In the genomic region with DNA sequence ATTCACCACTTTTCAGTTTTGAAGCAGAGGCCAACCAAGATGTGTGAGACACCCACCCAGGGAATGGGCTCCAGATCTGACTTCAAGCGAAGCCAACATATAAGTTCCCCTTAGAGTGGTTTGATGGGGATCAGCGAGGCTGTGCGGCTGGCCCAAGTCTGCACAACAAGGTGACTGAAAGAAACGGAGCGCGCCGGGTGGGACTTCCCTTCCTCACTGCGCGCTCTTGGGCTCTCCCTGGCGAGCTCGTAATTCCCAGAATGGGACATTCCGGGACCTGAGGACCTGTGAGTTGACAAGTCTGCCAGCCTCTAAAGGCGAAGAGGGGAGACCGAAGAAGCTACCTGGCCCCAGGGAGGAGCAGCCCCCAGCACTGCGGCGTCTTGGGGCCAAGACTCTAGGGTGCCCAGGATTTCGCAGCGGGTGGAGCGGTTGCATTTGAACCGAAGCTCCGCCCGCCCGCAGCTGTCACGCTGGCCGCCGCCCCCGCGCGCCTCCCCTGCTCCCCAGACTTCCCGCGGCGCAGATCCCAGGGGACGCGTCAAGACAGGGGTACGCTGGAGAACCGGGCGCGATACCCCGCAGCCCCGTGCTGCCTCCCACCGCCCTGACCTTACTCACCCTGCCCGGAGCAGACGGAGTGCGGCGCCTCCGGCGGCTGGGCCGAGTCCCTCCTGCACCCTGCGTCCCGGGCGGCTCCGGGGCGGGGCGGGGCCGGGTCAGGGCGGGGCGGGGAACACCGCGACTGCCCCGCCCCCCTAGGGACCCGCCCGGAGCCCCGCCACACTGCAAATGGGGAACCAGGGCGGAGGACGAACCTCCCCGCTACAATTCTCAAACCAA, we compare ENCODE assay signal across 8 mouse cellular contexts. TPM values are rescaled to one million over a fixed set of nuclear protein-coding genes. Genes with fewer than 3 reads are reported as not detected.
A peak's percentile ranks its signal among the peaks of the same experiment; 100 is the strongest.
DNase-seq lines count a peak whose midpoint lies in the region; ATAC-seq and TF ChIP-seq lines count a peak whose summit lies in the region.

A gene (minus strand): TSS at position 440 of the 843 bp plus-strand sequence.

- peak within 1 kb of the TSS; percentile 68 for H3K4me2 ChIP-seq in CH12.LX (ENCODE audit: insufficient read depth, low read depth, poor library complexity, severe bottlenecking)
- H3K4me2 ChIP-seq in forebrain, embryonic 15.5 days (replicated peaks), result peak within 1 kb of the TSS; percentile 97

- peaks cover 3% of the 10 kb centered on the region for H3K9me3 ChIP-seq in CH12.LX (replicated peaks; ENCODE audit: low read length)
- no peaks in the 10 kb centered on the region for H3K9me3 ChIP-seq in forebrain, embryonic 15.5 days
- no peaks in the 10 kb centered on the region for H3K9me3 ChIP-seq in megakaryocyte, embryonic 14.5 days

- H3K27ac ChIP-seq in CH12.LX (ENCODE audit: insufficient read depth, low read depth), result peak within 1 kb of the TSS; percentile 85
- no peak within 1 kb of the TSS for H3K27ac ChIP-seq in forebrain, embryonic 15.5 days (replicated peaks)

- TF ChIP-seq EP300 in CH12.LX (IDR thresholded peaks at IDR 0.05; ENCODE audit: low read length), result no peak

- ATAC-seq in forebrain, embryonic 15.5 days (replicated peaks), result peak; percentile 71
- ATAC-seq in hematopoietic stem cell, adult 5-6 weeks (replicated peaks in 1 of 2; ENCODE audit: insufficient read depth in 1 of 2, low FRiP score in 2 of 2, low TSS enrichment in 1 of 2, low read depth in 1 of 2, poor library complexity in 2 of 2, severe bottlenecking in 2 of 2), result peak in 1 of 2 experiments; percentile 16; a peak in 3 of 4 replicates

- peak within 1 kb of the TSS; percentile 49 to 87 (median 69) for H3K4me3 ChIP-seq in CH12.LX (replicated peaks in 1 of 3; ENCODE audit: low read depth in 2 of 3, low read length in 2 of 3, poor library complexity in 1 of 3)
- peak within 1 kb of the TSS; percentile 64 for H3K4me3 ChIP-seq in forebrain, embryonic 15.5 days
- peak within 1 kb of the TSS; percentile 98 for H3K4me3 ChIP-seq in megakaryocyte, embryonic 14.5 days (replicated peaks)

- peak within 1 kb of the TSS; percentile 72 for H3K9ac ChIP-seq in CH12.LX (ENCODE audit: insufficient read depth, low read depth)
- H3K9ac ChIP-seq in forebrain, embryonic 15.5 days (replicated peaks), result peak within 1 kb of the TSS; percentile 53

- dilution Hi-C loops in CH12.LX (cut with MboI; ENCODE audit: extremely low pct_ligation_motif_present, extremely low pct_unique_long_range_greater_than_20kb, low sequenced_read_pairs), result no loop called here

- peak in 1 of 2 experiments; percentile 15; a peak in 1 of 4 replicates for TF ChIP-seq CTCF in CH12.LX (conservative IDR thresholded peaks at IDR 0.05 in 1 of 2, IDR thresholded peaks at IDR 0.05 in 1 of 2; ENCODE audit: low read depth in 2 of 2, low read length in 2 of 2)

- peaks cover 0 to 23% of the 10 kb centered on the region in 2 experiments for H3K36me3 ChIP-seq in CH12.LX (replicated peaks in 1 of 2; ENCODE audit: control insufficient read depth in 1 of 2, insufficient read depth in 1 of 2, low read length in 1 of 2)
- no peaks in the 10 kb centered on the region for H3K36me3 ChIP-seq in forebrain, embryonic 15.5 days
- H3K36me3 ChIP-seq in megakaryocyte, embryonic 14.5 days (replicated peaks; ENCODE audit: low read length), result peaks cover 27% of the 10 kb centered on the region

- in situ Hi-C loops in CH12.LX (cut with MboI; ENCODE audit: low pct_ligation_motif_present, low pct_unique_long_range_greater_than_20kb, low sequenced_read_pairs), result loop anchor here (10.0 kb wide), 1 partner anchor 55 kb away; no protein-coding TSS in a partner anchor

- under 1% methylated on average over 65 of the region's 66 CpGs for WGBS in forebrain, embryonic 15.5 days

- peaks cover 28% of the 10 kb centered on the region for H3K79me2 ChIP-seq in CH12.LX (replicated peaks; ENCODE audit: control insufficient read depth, extremely low read depth, insufficient read depth, poor library complexity, severe bottlenecking)

- H3K4me1 ChIP-seq in CH12.LX (ENCODE audit: control insufficient read depth in 1 of 2, insufficient read depth in 2 of 2), result peaks cover 42 to 85% of the 10 kb centered on the region in 2 experiments
- peaks cover 18% of the 10 kb centered on the region for H3K4me1 ChIP-seq in forebrain, embryonic 15.5 days
- H3K4me1 ChIP-seq in megakaryocyte, embryonic 14.5 days, result peaks cover 92% of the 10 kb centered on the region

- peak; percentile 63 for DNase-seq in CH12.LX (ENCODE audit: extremely low read depth)
- DNase-seq in adrenal gland, postnatal 14 days, result peak; percentile 89
- peak; percentile 66 to 67 for DNase-seq in layer of hippocampus, postnatal 36 days
- peak; percentile 58 to 67 for DNase-seq in right cerebral cortex, postnatal 10 days (ENCODE audit: low spot score in 2 of 2)
- peak; percentile 71 to 73 for DNase-seq in urinary bladder, postnatal 4 days (ENCODE audit: low spot score in 2 of 2)

- peak; percentile 58 for TF ChIP-seq POLR2A in CH12.LX (IDR thresholded peaks at IDR 0.05; ENCODE audit: low read depth, low read length)

- no peaks in the 10 kb centered on the region for H3K27me3 ChIP-seq in CH12.LX (replicated peaks)
- H3K27me3 ChIP-seq in forebrain, embryonic 15.5 days, result peaks cover 26% of the 10 kb centered on the region
- no peaks in the 10 kb centered on the region for H3K27me3 ChIP-seq in megakaryocyte, embryonic 14.5 days (replicated peaks)

- TF ChIP-seq RAD21 in CH12.LX (IDR thresholded peaks at IDR 0.05; ENCODE audit: low read depth, low read length), result no peak; the same call in 1 of the 2 replicates

TF ChIP-seq in CH12.LX, 34 proteins besides CTCF, POLR2A, EP300 and RAD21:
- TF ChIP-seq TCF12 (IDR thresholded peaks at IDR 0.05; ENCODE audit: low read depth, low read length) (0 out of 2 replicates have a peak, but pooled peaks have one; percentile 8), TBP (conservative IDR thresholded peaks at IDR 0.05; ENCODE audit: low read depth, low read length) (no peak), ZC3H11A (IDR thresholded peaks at IDR 0.05; ENCODE audit: low read depth, low read length) (no peak), CHD2 (IDR thresholded peaks at IDR 0.05; ENCODE audit: low read length) (no peak), MXI1 (IDR thresholded peaks at IDR 0.05; ENCODE audit: low read depth, low read length) (peak; percentile 76), E2F4 (IDR thresholded peaks at IDR 0.05; ENCODE audit: insufficient replicate concordance, low read depth, low read length) (0 out of 2 replicates have a peak, but pooled peaks have one; percentile 5), IRF4 (IDR thresholded peaks at IDR 0.05; ENCODE audit: low read depth, low read length) (0 out of 2 replicates have a peak, but pooled peaks have one; percentile 4), JUND (conservative IDR thresholded peaks at IDR 0.05; ENCODE audit: low read depth, low read length) (no peak), NRF1 (IDR thresholded peaks at IDR 0.05; ENCODE audit: low read depth, low read length) (0 out of 2 replicates have a peak, but pooled peaks have one; percentile 28), UBTF (IDR thresholded peaks at IDR 0.05; ENCODE audit: low read depth, low read length) (peak; percentile 58; the same call in 1 of the 2 replicates), ELF1 (IDR thresholded peaks at IDR 0.05; ENCODE audit: low read depth, low read length) (no peak), NELFE (IDR thresholded peaks at IDR 0.05; ENCODE audit: low read depth, low read length) (no peak; the same call in 1 of the 2 replicates), BHLHE40 (IDR thresholded peaks at IDR 0.05; ENCODE audit: low read depth, low read length) (0 out of 2 replicates have a peak, but pooled peaks have one; percentile 5), ZMIZ1 (IDR thresholded peaks at IDR 0.05; ENCODE audit: low read depth, low read length) (peak; percentile 53; the same call in 1 of the 2 replicates), MAX (IDR thresholded peaks at IDR 0.05; ENCODE audit: low read length) (no peak), RCOR1 (conservative IDR thresholded peaks at IDR 0.05; ENCODE audit: low read depth, low read length) (no peak), ETS1 (conservative IDR thresholded peaks at IDR 0.05; ENCODE audit: low read depth, low read length) (no peak), MYC (IDR thresholded peaks at IDR 0.05; ENCODE audit: low read depth, low read length) (0 out of 2 replicates have a peak, but pooled peaks have one; percentile 17), POLR2AphosphoS2 (IDR thresholded peaks at IDR 0.05; ENCODE audit: low read depth, low read length) (no peak), SIN3A (IDR thresholded peaks at IDR 0.05; ENCODE audit: low read length) (peak; percentile 67)
TF ChIP-seq in CH12.LX: peak in this region for 10.

RNA-seq across cellular contexts. Expression of the gene that starts here (rescaled TPM):
- total RNA-seq in CH12.LX (2012; rRNA removed) (16.6 and 18.7 TPM in 2 replicates), CH12.LX (2014; rRNA removed) (5.3 and 5.5 TPM in 2 replicates)
- polyA plus RNA-seq in CH12.LX (2012; ENCODE audit: insufficient read length, low read depth), result 7.3 and 7.5 TPM in 2 replicates
- 8.4 and 10.2 TPM in 2 replicates for total RNA-seq in adrenal gland, postnatal 14 days (2021)
- polyA plus RNA-seq in forebrain, embryonic 15.5 days (2015; fragmentation: Nextera tagmentation; extraction: Ambion mirVana), result 0.11 TPM in 1 of 2 replicates, not detected in the other
- 33.1 TPM in 2 replicates for total RNA-seq in hematopoietic stem cell, adult 5-6 weeks (2017)
- 1 to 10 TPM; 1.3 to 2.0 TPM for total RNA-seq in layer of hippocampus, postnatal 36 days (2021)
- 4.2 and 6.8 TPM in 2 replicates for polyA plus RNA-seq in megakaryocyte, embryonic 14.5 days (2012; ENCODE audit: insufficient read depth, low replicate concordance)

Comparison
In these comparisons a context has a peak if more than half of its experiments do, and no peak if none do; other contexts are left out.
1. Peak in ATAC-seq, H3K4me3 ChIP-seq, H3K9ac ChIP-seq and H3K4me2 ChIP-seq in forebrain, embryonic 15.5 days; RNA of the gene not detected or under 1 TPM.